Mouse (Mus musculus) skeletal muscle tissue, adult 2 months (tissue): ENCODE results near the gene Zfp593.
"Not testable (repeated sequence)": the region's sequence is repeated elsewhere in the genome, so short reads cannot be mapped to it uniquely, and the experiment has no call there.

Experiments used
- DNase-seq: peaks from one replicate; pipeline ENCODE4 v3.0.0-alpha.2; 2012; ENCODE audit warnings: low read depth, low spot score

Zfp593 gene

GRCm38 (mm10) chr4:134245148-134245843 lies at the start of gene Zfp593:
Gene Zfp593, minus strand, starts transcription at chr4:134245592.
- DNase-seq: peak; percentile 87

GRCm38 (mm10) chr4:134293692-134294163 lies 48.3 kb upstream of the Zfp593 start:
- no peak for DNase-seq

GRCm38 (mm10) chr4:134293061-134293691 lies 47.8 kb upstream of the Zfp593 start:
- DNase-seq: no peak

GRCm38 (mm10) chr4:134292067-134292466 lies 46.7 kb upstream of the Zfp593 start:
- DNase-seq: peak; percentile 73

- DNase-seq: peak; percentile 44
Observed at GRCm38 (mm10) chr4:134288397-134289256, 43.2 kb upstream of the Zfp593 start.

GRCm38 (mm10) chr4:134287575-134288025 lies 42.2 kb upstream of the Zfp593 start, which contains the start of gene Pdik1l:
Gene Pdik1l, minus strand, starts transcription at chr4:134287895.
- DNase-seq: peak; percentile 46

GRCm38 (mm10) chr4:134287168-134287564 lies 41.8 kb upstream of the Zfp593 start:
- peak; percentile 90 for DNase-seq

- DNase-seq: no peak
Observed at GRCm38 (mm10) chr4:134286226-134287167, 41.1 kb upstream of the Zfp593 start.

GRCm38 (mm10) chr4:134284942-134285341 lies 39.5 kb upstream of the Zfp593 start:
- no peak for DNase-seq

- DNase-seq: no peak
Observed at GRCm38 (mm10) chr4:134273417-134274345, 28.3 kb upstream of the Zfp593 start.

- no peak for DNase-seq
Observed at GRCm38 (mm10) chr4:134272731-134273416, 27.5 kb upstream of the Zfp593 start.

GRCm38 (mm10) chr4:134271979-134272378 lies 26.6 kb upstream of the Zfp593 start:
- DNase-seq: no peak

GRCm38 (mm10) chr4:134269622-134270021 lies 24.2 kb upstream of the Zfp593 start:
- not testable (repeated sequence) for DNase-seq

- no peak for DNase-seq
Observed at GRCm38 (mm10) chr4:134268102-134268655, 22.8 kb upstream of the Zfp593 start.

- DNase-seq: no peak
Observed at GRCm38 (mm10) chr4:134265860-134266585, 20.6 kb upstream of the Zfp593 start.

GRCm38 (mm10) chr4:134263191-134263590 lies 17.8 kb upstream of the Zfp593 start:
- no peak for DNase-seq

- DNase-seq: no peak
Observed at GRCm38 (mm10) chr4:134258354-134258753, 13.0 kb upstream of the Zfp593 start.
